Mouse (Mus musculus) brain, embryonic 14.5 days (tissue): Measurements from ENCODE around the gene Ankrd60. TPM values are rescaled to one million over a fixed set of nuclear protein-coding genes. Genes with fewer than 3 reads are reported as not detected.

Source experiments
- DNase-seq: peaks from one replicate; pipeline ENCODE4 v3.0.0-alpha.2; 2011; ENCODE audit warnings: low read depth
- CTCF ChIP-seq: fragments of 200-500 bp; IDR thresholded peaks from 2 replicates; pipeline ENCODE4 v1.5.1; 2012; ENCODE audit warnings: inconsistent platforms, mild to moderate bottlenecking, moderate library complexity, borderline replicate concordance; ENCODE audit not compliant: insufficient read depth, insufficient read length; ENCODE audit errors: extremely low read depth
- POLR2A ChIP-seq: fragments of 200-500 bp; IDR thresholded peaks from 2 replicates; pipeline ENCODE4 v1.6.1; 2012; ENCODE audit warnings: mild to moderate bottlenecking, inconsistent platforms, borderline replicate concordance; ENCODE audit not compliant: poor library complexity, insufficient read depth, insufficient read length, severe bottlenecking; ENCODE audit errors: extremely low read depth
- polyA plus RNA-seq: library from polyadenylated mRNA; depleted of rRNA; stranded (reverse); fragments of >200 nt; gene quantifications from 2 replicates; pipeline ENCODE4 v1.2.3, GENCODE M21; 2012; rRNA removed

Gene Ankrd60
- polyA plus RNA-seq, 1 experiment, result not detected

- DNase-seq, result no peak
- TF ChIP-seq CTCF (no peak), POLR2A (no peak)
These were observed 45.3 kb downstream of the Ankrd60 start for GRCm38 (mm10) chr2:173532711-173533462.

- no peak for TF ChIP-seq POLR2A
- no peak for TF ChIP-seq CTCF
- no peak for DNase-seq
These were observed 49.7 kb downstream of the Ankrd60 start for GRCm38 (mm10) chr2:173528493-173528892.

GRCm38 (mm10) chr2:173522376-173522775, 55.8 kb downstream of the Ankrd60 start, which contains the start of gene 1700021F07Rik:
Gene 1700021F07Rik (plus strand): TSS chr2:173522586.
- TF ChIP-seq CTCF (no peak), POLR2A (no peak)
- no peak for DNase-seq

Other genes starting within 250 kb of the Ankrd60 start
- not detected in 2 replicates for gene 1700021F07Rik, start 55.8 kb downstream of the Ankrd60 start, polyA plus RNA-seq
- 13.8 and 17.0 TPM in 2 replicates for gene Rab22a, start 81.4 kb upstream of the Ankrd60 start, polyA plus RNA-seq
- not detected in 2 replicates for gene 1700010B08Rik, start 141.1 kb upstream of the Ankrd60 start, polyA plus RNA-seq
- gene Vapb, start 159.1 kb upstream of the Ankrd60 start, polyA plus RNA-seq, result 23.9 and 42.5 TPM in 2 replicates